Mouse (Mus musculus) CH12.LX (cell line): ENCODE results near the gene Atxn7l1.

Experiments
- BHLHE40 ChIP-seq: IDR thresholded peaks from 2 replicates; pipeline ENCODE4 v1.6.1; 2011; ENCODE audit warnings: mild to moderate bottlenecking, low read depth, low read length, improper control_type of control experiment
- CHD1 ChIP-seq: IDR thresholded peaks from 2 replicates; pipeline ENCODE4 v1.6.1; 2012; ENCODE audit warnings: low read depth, low read length, improper control_type of control experiment, inconsistent platforms
- CTCF ChIP-seq, 2 experiments: IDR thresholded peaks in 1 of 2; conservative IDR thresholded peaks in 1 of 2; 2 replicates each; pipeline ENCODE4 v1.5.1; 2011 to 2012; ENCODE audit warnings: low read depth in 2 of 2, low read length in 2 of 2, improper control_type of control experiment in 1 of 2, inconsistent platforms in 1 of 2, mild to moderate bottlenecking in 1 of 2, moderate library complexity in 1 of 2
- ELF1 ChIP-seq: IDR thresholded peaks from 2 replicates; pipeline ENCODE4 v1.6.1; 2014; ENCODE audit warnings: low read depth, mild to moderate bottlenecking, inconsistent platforms, low read length, improper control_type of control experiment
- EP300 ChIP-seq: IDR thresholded peaks from 2 replicates; pipeline ENCODE4 v1.6.1; 2011; ENCODE audit warnings: low read length, improper control_type of control experiment
- NELFE ChIP-seq: IDR thresholded peaks from 2 replicates; pipeline ENCODE4 v1.6.1; 2011; ENCODE audit warnings: low read depth, low read length, improper control_type of control experiment
- POLR2A ChIP-seq: IDR thresholded peaks from 2 replicates; pipeline ENCODE4 v1.6.1; 2011; ENCODE audit warnings: low read depth, mild to moderate bottlenecking, improper control_type of control experiment, low read length
- RAD21 ChIP-seq: IDR thresholded peaks from 2 replicates; pipeline ENCODE4 v1.6.1; 2011; ENCODE audit warnings: low read depth, mild to moderate bottlenecking, low read length, improper control_type of control experiment, moderate library complexity
- SIN3A ChIP-seq: IDR thresholded peaks from 2 replicates; pipeline ENCODE4 v1.6.1; 2012; ENCODE audit warnings: low read length, improper control_type of control experiment, inconsistent platforms
- ZNF384 ChIP-seq: IDR thresholded peaks from 2 replicates; pipeline ENCODE4 v1.6.1; 2012; ENCODE audit warnings: low read depth, low read length, improper control_type of control experiment, inconsistent platforms

DNA sequence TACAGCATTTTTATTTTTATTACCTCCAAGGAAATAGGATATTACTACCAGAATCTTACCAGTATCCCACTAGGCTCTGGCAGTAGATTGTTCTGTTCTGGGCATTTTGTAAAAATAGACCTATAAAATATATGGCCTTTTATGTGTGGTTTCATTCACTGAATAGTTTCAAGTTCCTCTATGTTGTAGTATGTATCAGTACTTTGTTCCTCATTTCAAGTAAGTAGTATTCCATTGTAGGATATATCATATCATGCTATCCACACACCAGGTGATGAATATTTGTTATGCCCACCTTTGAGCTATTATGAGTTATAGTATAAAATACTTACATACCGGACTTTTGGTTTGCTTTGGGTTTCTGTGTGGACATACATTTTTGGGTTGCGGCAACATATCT is 21.0 kb downstream of the Atxn7l1 start:
- TF ChIP-seq EP300, result no peak; the same call in 1 of the 2 replicates
- TF ChIP-seq POLR2A, result no peak
- no peak for TF ChIP-seq CTCF (conservative IDR thresholded peaks at IDR 0.05 in 1 of 2, IDR thresholded peaks at IDR 0.05 in 1 of 2; ENCODE audit: low read depth in 2 of 2, low read length in 2 of 2)
- TF ChIP-seq CHD1, result no peak
- no peak for TF ChIP-seq BHLHE40
- no peak for TF ChIP-seq SIN3A
- TF ChIP-seq ZNF384, result no peak
- TF ChIP-seq RAD21, result no peak
- no peak for TF ChIP-seq ELF1
- no peak for TF ChIP-seq NELFE
